ENCODE assay signal across 25 mouse cellular contexts in the genomic region with DNA sequence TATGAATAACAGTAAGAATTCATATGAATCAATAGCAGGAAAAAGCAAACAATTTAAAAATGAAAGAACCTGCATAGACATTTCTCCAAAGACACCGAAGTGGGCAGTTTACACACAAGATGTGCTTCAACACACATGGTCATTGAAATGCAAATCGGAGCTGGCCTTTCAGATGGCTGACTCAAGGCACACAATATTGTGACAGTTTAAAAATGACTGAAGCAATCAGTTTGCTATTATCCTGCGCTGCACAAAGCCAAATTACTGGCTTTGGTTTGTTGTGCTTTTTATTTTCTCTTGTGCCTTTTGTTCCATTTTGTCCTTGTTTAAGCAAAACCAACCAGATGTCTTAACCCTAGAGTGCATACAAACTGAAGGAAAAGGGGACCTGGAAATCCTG.
DNase-seq lines count a peak whose midpoint lies in the region; ATAC-seq lines count a peak whose summit lies in the region.
"Had no signal": no experiment of that assay in that cellular context is flagged by ENCODE, and none has a peak within 500 bp of the region (broad histone marks: within the 10 kb centered on the region; RNA-seq: fewer than 3 reads in every experiment).

No protein-coding gene starts in this region.

- H3K27me3 ChIP-seq in hindbrain, embryonic 10.5 days (ENCODE audit: insufficient read depth, poor library complexity, severe bottlenecking) = peaks cover 31% of the 10 kb centered on the region
- H3K27me3 ChIP-seq in hindbrain, embryonic 13.5 days = 0 out of 2 replicates have a peak, but pooled peaks cover 4% of the 10 kb centered on the region
- peaks cover 13% of the 10 kb centered on the region; the same call in 1 of the 2 replicates for H3K27me3 ChIP-seq in midbrain, embryonic 12.5 days
- H3K27me3 ChIP-seq in midbrain, embryonic 15.5 days (replicated peaks) = no peaks in the 10 kb centered on the region
- H3K27me3 ChIP-seq in limb, embryonic 12.5 days = no peaks in the 10 kb centered on the region
- H3K27me3 ChIP-seq: kidney, embryonic 15.5 days; limb, embryonic 13.5 days; lung, embryonic 15.5 days had no signal

- H3K4me3 ChIP-seq in hindbrain, embryonic 10.5 days = no peak overlapping the region
- no peak overlapping the region for H3K4me3 ChIP-seq in hindbrain, embryonic 13.5 days
- H3K4me3 ChIP-seq in midbrain, embryonic 12.5 days = no peak overlapping the region
- H3K4me3 ChIP-seq in midbrain, embryonic 15.5 days = no peak overlapping the region
- no peak overlapping the region for H3K4me3 ChIP-seq in limb, embryonic 12.5 days (replicated peaks)
- H3K4me3 ChIP-seq: kidney, embryonic 15.5 days; limb, embryonic 13.5 days; lung, embryonic 15.5 days had no signal

- DNase-seq in hindbrain, embryonic 10.5 days (ENCODE audit: low spot score) = peak; percentile 22
- peak; percentile 59 for DNase-seq in embryo, embryonic 10.5 days (ENCODE audit: low spot score)
- no peak for DNase-seq in spleen, postnatal 14 days (ENCODE audit: low spot score in 2 of 2)
- DNase-seq: adrenal gland, postnatal 14 days; cerebellum, adult 11-12 months; cerebellum, adult 9-11 months; heart, postnatal 14 days; kidney, adult 18-20 months; kidney, postnatal 25 days; right cerebral cortex, adult 18-20 months; spleen, adult 18-20 months; thymus, adult 18-20 months; thymus, postnatal 36 days had no signal

- WGBS in hindbrain, embryonic 10.5 days = 41% methylated on average over 3 of the region's 3 CpGs
- 23% methylated on average over 3 of the region's 3 CpGs for WGBS in hindbrain, embryonic 13.5 days
- WGBS in midbrain, embryonic 12.5 days = 23% methylated on average over 3 of the region's 3 CpGs
- 14% methylated on average over 3 of the region's 3 CpGs for WGBS in midbrain, embryonic 15.5 days
- 82% methylated on average over 3 of the region's 3 CpGs for WGBS in limb, embryonic 12.5 days

- no peaks in the 10 kb centered on the region for H3K36me3 ChIP-seq in hindbrain, embryonic 10.5 days
- no peaks in the 10 kb centered on the region for H3K36me3 ChIP-seq in hindbrain, embryonic 13.5 days
- no peaks in the 10 kb centered on the region for H3K36me3 ChIP-seq in midbrain, embryonic 12.5 days
- H3K36me3 ChIP-seq in midbrain, embryonic 15.5 days (replicated peaks) = no peaks in the 10 kb centered on the region
- no peaks in the 10 kb centered on the region for H3K36me3 ChIP-seq in limb, embryonic 12.5 days
- H3K36me3 ChIP-seq: kidney, embryonic 15.5 days; limb, embryonic 13.5 days; lung, embryonic 15.5 days had no signal

- H3K4me2 ChIP-seq in hindbrain, embryonic 13.5 days = no peak overlapping the region
- no peak overlapping the region for H3K4me2 ChIP-seq in midbrain, embryonic 12.5 days (replicated peaks)
- no peak overlapping the region for H3K4me2 ChIP-seq in midbrain, embryonic 15.5 days
- no peak overlapping the region for H3K4me2 ChIP-seq in limb, embryonic 12.5 days
- H3K4me2 ChIP-seq: hindbrain, embryonic 14.5 days; kidney, embryonic 15.5 days; limb, embryonic 13.5 days; liver, embryonic 11.5 days; lung, embryonic 15.5 days had no signal

- no peak for ATAC-seq in hindbrain, embryonic 13.5 days (ENCODE audit: low FRiP score)
- no peak for ATAC-seq in midbrain, embryonic 12.5 days (ENCODE audit: low FRiP score, low read depth)
- ATAC-seq in midbrain, embryonic 15.5 days (replicated peaks) = no peak
- ATAC-seq in limb, embryonic 12.5 days (ENCODE audit: insufficient number of reproducible peaks, insufficient read depth, low FRiP score, low TSS enrichment, low read depth) = no peak
- ATAC-seq: CD4-positive, CD25-positive, alpha-beta regulatory T cell, adult 4 months; forebrain, embryonic 16.5 days had no signal

- H3K9me3 ChIP-seq in hindbrain, embryonic 10.5 days = no peaks in the 10 kb centered on the region
- no peaks in the 10 kb centered on the region for H3K9me3 ChIP-seq in hindbrain, embryonic 13.5 days
- no peaks in the 10 kb centered on the region for H3K9me3 ChIP-seq in midbrain, embryonic 12.5 days
- no peaks in the 10 kb centered on the region for H3K9me3 ChIP-seq in midbrain, embryonic 15.5 days
- H3K9me3 ChIP-seq in limb, embryonic 12.5 days = no peaks in the 10 kb centered on the region
- H3K9me3 ChIP-seq: kidney, embryonic 15.5 days; limb, embryonic 13.5 days; lung, embryonic 15.5 days had no signal

- no peak overlapping the region for H3K9ac ChIP-seq in hindbrain, embryonic 13.5 days
- H3K9ac ChIP-seq in midbrain, embryonic 12.5 days (replicated peaks) = no peak overlapping the region
- no peak overlapping the region for H3K9ac ChIP-seq in midbrain, embryonic 15.5 days
- no peak overlapping the region for H3K9ac ChIP-seq in limb, embryonic 12.5 days (replicated peaks)
- H3K9ac ChIP-seq: hindbrain, embryonic 14.5 days; kidney, embryonic 15.5 days; limb, embryonic 13.5 days; lung, embryonic 15.5 days had no signal

- H3K4me1 ChIP-seq in hindbrain, embryonic 10.5 days (replicated peaks) = peaks cover 31% of the 10 kb centered on the region
- H3K4me1 ChIP-seq in hindbrain, embryonic 13.5 days (replicated peaks) = peaks cover 12% of the 10 kb centered on the region
- H3K4me1 ChIP-seq in midbrain, embryonic 12.5 days = peaks cover 5% of the 10 kb centered on the region; the same call in 1 of the 2 replicates
- 0 out of 2 replicates have a peak, but pooled peaks cover 4% of the 10 kb centered on the region for H3K4me1 ChIP-seq in midbrain, embryonic 15.5 days
- H3K4me1 ChIP-seq in limb, embryonic 12.5 days (replicated peaks) = peaks cover 11% of the 10 kb centered on the region
- H3K4me1 ChIP-seq: kidney, embryonic 15.5 days; lung, embryonic 15.5 days had no signal

- H3K27ac ChIP-seq in hindbrain, embryonic 10.5 days = peak overlapping the region; percentile 30
- H3K27ac ChIP-seq in hindbrain, embryonic 13.5 days = no peak overlapping the region; the same call in 1 of the 2 replicates
- peak overlapping the region; percentile 4; the same call in 1 of the 2 replicates for H3K27ac ChIP-seq in midbrain, embryonic 12.5 days (replicated peaks)
- H3K27ac ChIP-seq in midbrain, embryonic 15.5 days = no peak overlapping the region
- H3K27ac ChIP-seq in limb, embryonic 12.5 days = 0 out of 2 replicates have a peak overlapping the region, but pooled peaks have one; percentile 8
- H3K27ac ChIP-seq: hindbrain, embryonic 14.5 days; kidney, embryonic 15.5 days; limb, embryonic 13.5 days; lung, embryonic 15.5 days; stomach, postnatal 0 days had no signal

Comparison
In these comparisons a context has a peak if more than half of its experiments do, and no peak if none do; other contexts are left out.
1. H3K27ac ChIP-seq: peak in hindbrain, embryonic 10.5 days (single experiment), midbrain, embryonic 12.5 days (single experiment) and limb, embryonic 12.5 days (single experiment); none in hindbrain, embryonic 13.5 days (single experiment) and midbrain, embryonic 15.5 days (single experiment).
2. DNase-seq: peak in hindbrain, embryonic 10.5 days (single experiment) and embryo, embryonic 10.5 days (single experiment); none in spleen, postnatal 14 days (0 of 2).